Mouse (Mus musculus): ENCODE results near the gene Phykpl. TPM values are rescaled to one million over a fixed set of nuclear protein-coding genes. Genes with fewer than 3 reads are reported as not detected.
"Not testable (repeated sequence)": the region's sequence is repeated elsewhere in the genome, so short reads cannot be mapped to it uniquely, and the experiment has no call there.

The Phykpl gene
- polyA plus RNA-seq, 1 experiment from 2014 or later = 14.4 TPM

DNA sequence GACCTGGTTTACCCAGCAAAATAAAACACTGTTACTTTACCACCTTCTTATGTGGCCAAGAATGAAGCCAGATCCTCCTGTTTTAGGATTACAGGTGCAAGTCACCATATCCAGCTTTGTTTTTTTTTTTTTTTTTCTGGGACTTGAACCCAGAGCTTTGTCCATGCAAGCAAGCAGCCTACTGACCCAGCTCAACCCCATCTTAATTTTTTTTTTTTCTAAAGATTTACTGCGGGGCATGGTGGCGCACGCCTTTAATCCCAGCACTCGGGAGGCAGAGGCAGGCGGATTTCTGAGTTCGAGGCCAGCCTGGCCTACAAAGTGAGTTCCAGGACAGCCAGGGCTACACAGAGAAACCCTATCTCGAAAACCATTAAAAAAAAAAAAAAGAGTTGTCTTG lies 31.6 kb downstream of the Phykpl start:
- not testable (repeated sequence) for ATAC-seq (replicated peaks; ENCODE audit: insufficient number of reproducible peaks, low FRiP score, low TSS enrichment); H3K36me3 ChIP-seq (ENCODE audit: control insufficient read depth, insufficient read depth, low read length); H3K9me3 ChIP-seq (replicated peaks; ENCODE audit: control insufficient read depth, low read length); H3K27me3 ChIP-seq (ENCODE audit: control insufficient read depth, insufficient read depth, low read length); H3K27ac ChIP-seq (ENCODE audit: low read depth, low read length)
- Histone ChIP-seq H3K4me1 (ENCODE audit: control insufficient read depth, insufficient read depth, low read length) (peaks cover 12% of the 10 kb centered on the region; the same call in 1 of the 2 replicates), H3K9ac (ENCODE audit: low read depth, low read length) (peak overlapping the region; percentile 68), H3K4me2 (peak overlapping the region; percentile 82), H3K4me3 (ENCODE audit: low read depth, low read length) (peak overlapping the region; percentile 34)
- WGBS (ENCODE audit: insufficient replicate concordance) = 93% methylated on average over 7 of the region's 7 CpGs

DNA sequence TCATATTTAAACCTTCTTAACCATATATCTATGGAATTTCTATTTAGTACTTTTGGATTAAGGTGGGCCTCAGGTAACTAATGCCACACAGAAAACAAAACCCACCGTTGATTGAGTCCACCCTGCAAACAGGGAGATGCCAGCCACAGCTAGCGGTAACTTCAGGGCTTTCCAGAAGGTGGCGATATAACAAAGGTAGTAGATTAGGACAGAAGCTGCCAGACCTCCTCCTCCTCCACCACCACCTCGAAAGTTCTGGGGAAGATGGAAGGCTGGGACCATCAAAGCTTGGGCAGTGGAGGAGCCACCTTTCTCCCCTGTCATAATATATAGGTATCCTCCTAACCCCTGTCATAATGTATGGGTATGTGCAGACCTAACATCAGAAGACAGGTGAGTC lies 33.1 kb downstream of the Phykpl start:
- Histone ChIP-seq H3K4me1 (ENCODE audit: control insufficient read depth, insufficient read depth, low read length) (peaks cover 15% of the 10 kb centered on the region; the same call in 1 of the 2 replicates), H3K9ac (ENCODE audit: low read depth, low read length) (no peak overlapping the region), H3K9me3 (replicated peaks; ENCODE audit: control insufficient read depth, low read length) (no peaks in the 10 kb centered on the region), H3K27me3 (ENCODE audit: control insufficient read depth, insufficient read depth, low read length) (no peaks in the 10 kb centered on the region), H3K27ac (ENCODE audit: low read depth, low read length) (no peak overlapping the region), H3K4me2 (no peak overlapping the region), H3K4me3 (ENCODE audit: low read depth, low read length) (no peak overlapping the region), H3K36me3 (ENCODE audit: control insufficient read depth, insufficient read depth, low read length) (peaks cover 7% of the 10 kb centered on the region; the same call in 1 of the 2 replicates)
- WGBS (ENCODE audit: insufficient replicate concordance) = 7% methylated on average over 4 of the region's 4 CpGs
- no peak for ATAC-seq (replicated peaks; ENCODE audit: insufficient number of reproducible peaks, low FRiP score, low TSS enrichment)

DNA sequence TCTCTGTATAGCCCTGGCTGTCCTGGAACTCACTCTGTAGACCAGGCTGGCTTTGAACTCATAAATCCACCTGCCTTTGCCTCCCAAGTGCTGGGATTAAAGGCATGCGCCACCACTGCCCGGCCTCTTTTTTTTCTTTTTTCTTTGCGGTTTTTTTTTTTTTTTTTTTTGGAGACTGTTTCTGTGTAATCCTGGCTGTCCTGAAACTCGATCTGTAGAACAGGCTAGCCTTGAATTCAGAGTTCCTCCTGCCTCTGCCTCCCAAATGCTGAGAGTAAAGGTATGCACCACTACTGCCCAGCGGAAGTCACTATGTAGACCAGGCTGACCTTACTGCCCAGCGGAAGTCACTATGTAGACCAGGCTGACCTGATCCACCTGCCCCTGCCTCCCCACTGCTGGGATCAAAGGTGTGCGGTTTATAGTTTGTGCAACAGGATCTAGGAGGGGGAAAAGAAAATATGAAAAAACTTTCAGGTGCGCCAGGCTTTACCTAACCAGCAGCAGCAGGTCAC lies 34.4 kb downstream of the Phykpl start:
- ATAC-seq (replicated peaks; ENCODE audit: insufficient number of reproducible peaks, low FRiP score, low TSS enrichment) = peak; percentile 12; the same call in 1 of the 2 replicates
- H3K9ac ChIP-seq (ENCODE audit: low read depth, low read length) = peak overlapping the region; percentile 59
- no peaks in the 10 kb centered on the region for H3K9me3 ChIP-seq (replicated peaks; ENCODE audit: control insufficient read depth, low read length)
- H3K27me3 ChIP-seq (ENCODE audit: control insufficient read depth, insufficient read depth, low read length) = no peaks in the 10 kb centered on the region
- peaks cover 18% of the 10 kb centered on the region for H3K36me3 ChIP-seq (ENCODE audit: control insufficient read depth, insufficient read depth, low read length)
- no peak overlapping the region for H3K27ac ChIP-seq (ENCODE audit: low read depth, low read length)
- H3K4me3 ChIP-seq (ENCODE audit: low read depth, low read length) = peak overlapping the region; percentile 95
- H3K4me1 ChIP-seq (ENCODE audit: control insufficient read depth, insufficient read depth, low read length) = peaks cover 15% of the 10 kb centered on the region; the same call in 1 of the 2 replicates
- 47% methylated on average over 8 of the region's 8 CpGs for WGBS (ENCODE audit: insufficient replicate concordance)
- peak overlapping the region; percentile 90 for H3K4me2 ChIP-seq

DNA sequence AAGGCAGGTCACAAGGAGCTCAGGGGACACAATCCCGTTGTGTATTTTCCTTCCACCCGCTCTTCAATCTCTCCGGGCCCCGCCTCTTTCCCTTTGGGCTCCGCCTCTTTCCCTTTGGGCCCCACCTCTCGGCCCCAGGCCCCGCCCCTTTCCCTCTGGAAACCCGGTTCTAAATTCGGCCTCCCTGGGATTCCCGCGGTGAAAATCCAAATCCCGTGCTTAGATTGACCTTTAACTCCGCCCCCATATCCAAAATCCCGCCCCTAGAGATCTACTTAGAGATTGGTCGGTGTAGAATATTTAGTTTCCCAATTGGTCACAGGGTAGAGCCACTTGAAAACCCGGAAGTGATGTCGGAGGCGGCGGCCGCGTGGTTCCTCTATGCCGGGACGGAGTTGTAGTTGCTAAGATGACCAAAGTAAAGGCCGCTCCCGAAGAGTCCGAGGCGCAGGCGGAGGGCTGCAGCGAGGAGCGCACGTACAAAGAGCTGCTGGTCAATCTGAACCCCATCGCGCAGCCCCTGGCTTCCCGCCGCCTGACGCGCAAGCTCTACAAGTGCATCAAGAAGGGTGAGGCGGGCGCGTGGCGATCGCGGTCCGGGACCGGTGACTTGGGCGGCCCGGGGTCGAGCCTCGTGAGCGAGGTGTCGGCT lies 35.0 kb downstream of the Phykpl start, which contains the start of gene Nhp2:
TSS of gene Nhp2 (plus strand) at position 327 of the 652 bp plus-strand sequence.
- H3K9ac ChIP-seq (ENCODE audit: low read depth, low read length) = peak within 1 kb of the TSS; percentile 83
- no peaks in the 10 kb centered on the region for H3K9me3 ChIP-seq (replicated peaks; ENCODE audit: control insufficient read depth, low read length)
- peaks cover 24% of the 10 kb centered on the region for H3K36me3 ChIP-seq (ENCODE audit: control insufficient read depth, insufficient read depth, low read length)
- H3K27ac ChIP-seq (ENCODE audit: low read depth, low read length) = peak within 1 kb of the TSS; percentile 57; the same call in 1 of the 2 replicates
- WGBS (ENCODE audit: insufficient replicate concordance) = under 1% methylated on average over 51 of the region's 51 CpGs
- H3K27me3 ChIP-seq (ENCODE audit: control insufficient read depth, insufficient read depth, low read length) = no peaks in the 10 kb centered on the region
- peaks cover 15% of the 10 kb centered on the region; the same call in 1 of the 2 replicates for H3K4me1 ChIP-seq (ENCODE audit: control insufficient read depth, insufficient read depth, low read length)
- H3K4me2 ChIP-seq = peak within 1 kb of the TSS; percentile 90
- peak within 1 kb of the TSS; percentile 95 for H3K4me3 ChIP-seq (ENCODE audit: low read depth, low read length)
- ATAC-seq (replicated peaks; ENCODE audit: insufficient number of reproducible peaks, low FRiP score, low TSS enrichment) = peak; percentile 87

DNA sequence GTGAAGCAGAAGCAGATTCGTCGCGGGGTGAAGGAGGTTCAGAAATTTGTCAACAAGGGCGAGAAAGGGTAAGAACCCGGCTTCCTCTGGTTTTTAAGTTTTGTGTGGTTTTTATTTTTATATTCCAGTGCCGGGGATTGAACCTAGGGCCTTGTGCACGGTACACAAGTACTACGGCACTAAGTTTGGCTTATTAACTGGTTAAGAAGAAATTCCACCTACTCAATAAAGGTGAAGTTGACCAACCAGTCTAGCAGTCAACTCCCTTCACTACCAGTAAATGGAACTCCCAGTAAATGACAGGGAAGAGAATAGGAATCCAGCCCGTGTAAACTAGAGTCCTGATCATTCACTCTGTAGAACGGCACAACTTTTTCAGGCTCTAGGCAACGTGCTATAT lies 35.5 kb downstream of the Phykpl start:
- no peak for ATAC-seq (replicated peaks; ENCODE audit: insufficient number of reproducible peaks, low FRiP score, low TSS enrichment)
- H3K9me3 ChIP-seq (replicated peaks; ENCODE audit: control insufficient read depth, low read length) = no peaks in the 10 kb centered on the region

DNA sequence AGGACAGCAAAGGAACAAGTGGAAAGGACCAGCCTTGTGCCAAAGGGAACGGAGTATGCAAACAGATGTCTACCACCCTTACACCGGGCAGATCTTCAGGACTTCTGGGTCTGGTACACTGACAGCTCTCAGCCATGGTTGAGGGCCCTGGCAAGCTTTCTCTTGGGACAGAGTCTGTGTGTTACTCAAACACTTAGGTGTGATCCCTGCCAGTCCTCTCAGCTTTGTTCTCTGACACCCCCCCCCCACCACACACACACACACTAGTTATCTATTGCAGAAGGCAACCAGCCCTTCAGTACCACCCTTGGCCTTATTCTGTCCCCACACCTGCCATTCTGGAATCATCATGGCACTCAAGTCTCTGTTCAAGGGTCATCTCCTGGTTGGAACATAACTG lies 37.2 kb downstream of the Phykpl start:
- Histone ChIP-seq H3K4me2 (no peak overlapping the region), H3K36me3 (ENCODE audit: control insufficient read depth, insufficient read depth, low read length) (peaks cover 36% of the 10 kb centered on the region), H3K9me3 (replicated peaks; ENCODE audit: control insufficient read depth, low read length) (no peaks in the 10 kb centered on the region), H3K9ac (ENCODE audit: low read depth, low read length) (no peak overlapping the region), H3K27me3 (ENCODE audit: control insufficient read depth, insufficient read depth, low read length) (no peaks in the 10 kb centered on the region), H3K27ac (ENCODE audit: low read depth, low read length) (no peak overlapping the region), H3K4me1 (ENCODE audit: control insufficient read depth, insufficient read depth, low read length) (peaks cover 16% of the 10 kb centered on the region; the same call in 1 of the 2 replicates), H3K4me3 (ENCODE audit: low read depth, low read length) (no peak overlapping the region)
- ATAC-seq (replicated peaks; ENCODE audit: insufficient number of reproducible peaks, low FRiP score, low TSS enrichment) = no peak
- 97% methylated on average over 2 of the region's 2 CpGs for WGBS (ENCODE audit: insufficient replicate concordance)

More for the DNA sequence above, 35.5 kb downstream of the Phykpl start:
- Histone ChIP-seq H3K4me3 (ENCODE audit: low read depth, low read length) (peak overlapping the region; percentile 95), H3K27me3 (ENCODE audit: control insufficient read depth, insufficient read depth, low read length) (no peaks in the 10 kb centered on the region), H3K36me3 (ENCODE audit: control insufficient read depth, insufficient read depth, low read length) (peaks cover 29% of the 10 kb centered on the region), H3K27ac (ENCODE audit: low read depth, low read length) (peak overlapping the region; percentile 57; the same call in 1 of the 2 replicates), H3K4me2 (peak overlapping the region; percentile 90), H3K4me1 (ENCODE audit: control insufficient read depth, insufficient read depth, low read length) (peaks cover 15% of the 10 kb centered on the region; the same call in 1 of the 2 replicates), H3K9ac (ENCODE audit: low read depth, low read length) (peak overlapping the region; percentile 83)
- 3% methylated on average over 11 of the region's 11 CpGs for whole genome bisulfite sequencing (ENCODE audit: insufficient replicate concordance)

DNA sequence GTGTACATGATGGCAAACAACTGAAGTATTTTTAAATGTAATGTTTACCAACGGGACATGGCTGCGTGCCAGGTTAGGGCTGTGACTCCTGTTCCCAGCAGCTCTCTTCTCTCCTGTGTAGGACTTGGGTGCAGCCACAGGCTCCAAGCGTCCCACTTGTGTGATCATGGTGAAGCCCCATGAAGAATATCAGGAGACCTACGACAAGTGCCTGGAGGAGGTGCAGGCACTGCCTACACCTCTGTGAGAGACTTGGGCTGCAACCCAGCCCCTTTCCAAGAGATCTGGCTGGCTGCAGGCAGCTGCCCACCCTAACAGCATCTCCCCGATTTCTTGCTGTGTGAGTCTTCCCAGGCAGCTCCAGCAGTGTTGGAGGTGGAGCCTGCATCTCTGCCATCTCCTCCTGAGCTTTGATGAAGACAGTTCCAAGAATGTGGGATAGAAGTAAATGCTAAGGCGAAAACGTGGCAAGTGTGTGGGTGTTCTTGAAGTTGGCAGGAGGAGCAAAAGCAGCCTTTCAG lies 38.5 kb downstream of the Phykpl start:
- Histone ChIP-seq H3K27me3 (ENCODE audit: control insufficient read depth, insufficient read depth, low read length) (no peaks in the 10 kb centered on the region), H3K4me2 (no peak overlapping the region), H3K4me1 (ENCODE audit: control insufficient read depth, insufficient read depth, low read length) (peaks cover 16% of the 10 kb centered on the region; the same call in 1 of the 2 replicates), H3K4me3 (ENCODE audit: low read depth, low read length) (no peak overlapping the region), H3K9ac (ENCODE audit: low read depth, low read length) (no peak overlapping the region), H3K27ac (ENCODE audit: low read depth, low read length) (no peak overlapping the region), H3K9me3 (replicated peaks; ENCODE audit: control insufficient read depth, low read length) (no peaks in the 10 kb centered on the region), H3K36me3 (ENCODE audit: control insufficient read depth, insufficient read depth, low read length) (peaks cover 40% of the 10 kb centered on the region)
- no peak for ATAC-seq (replicated peaks; ENCODE audit: insufficient number of reproducible peaks, low FRiP score, low TSS enrichment)
- 84% methylated on average over 7 of the region's 7 CpGs for WGBS (ENCODE audit: insufficient replicate concordance)

DNA sequence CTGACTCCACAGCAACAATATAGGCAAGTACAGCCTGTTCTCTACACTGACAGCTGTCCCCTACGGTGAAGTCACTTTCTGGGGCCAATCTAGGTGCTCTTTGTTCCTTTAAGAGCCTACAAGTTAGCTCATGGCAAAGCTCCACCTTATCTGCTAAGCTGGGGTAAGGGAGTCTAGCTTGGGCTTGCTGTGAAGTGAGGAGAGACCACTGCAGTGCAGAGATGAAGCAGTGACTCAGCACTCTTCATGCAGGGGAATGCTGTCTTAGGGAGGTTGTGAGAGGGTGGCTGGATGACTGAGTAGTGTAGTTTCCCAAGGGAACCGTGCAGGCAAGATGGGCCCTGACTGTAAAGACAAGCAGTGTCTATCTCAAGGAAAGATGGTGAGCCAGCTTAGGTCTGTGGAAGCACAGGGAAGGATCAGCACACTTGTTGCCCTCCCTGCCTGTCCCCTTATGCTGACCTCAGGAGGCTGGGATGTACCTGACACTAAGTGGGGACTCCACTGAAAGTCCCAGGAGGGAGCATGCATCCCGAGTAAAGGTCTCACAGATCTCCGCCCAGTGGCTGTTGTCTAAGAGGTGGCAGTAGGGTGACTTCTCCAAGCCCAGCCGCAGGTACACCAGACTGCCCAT lies 40.7 kb downstream of the Phykpl start:
- no peak overlapping the region for H3K27ac ChIP-seq (ENCODE audit: low read depth, low read length)
- H3K4me1 ChIP-seq (ENCODE audit: control insufficient read depth, insufficient read depth, low read length) = peaks cover 15% of the 10 kb centered on the region; the same call in 1 of the 2 replicates
- no peaks in the 10 kb centered on the region for H3K9me3 ChIP-seq (replicated peaks; ENCODE audit: control insufficient read depth, low read length)
- peaks cover 45% of the 10 kb centered on the region for H3K36me3 ChIP-seq (ENCODE audit: control insufficient read depth, insufficient read depth, low read length)
- 0 out of 2 replicates have a peak, but pooled peaks have one; percentile 15 for ATAC-seq (replicated peaks; ENCODE audit: insufficient number of reproducible peaks, low FRiP score, low TSS enrichment)
- no peak overlapping the region for H3K4me2 ChIP-seq
- no peak overlapping the region for H3K9ac ChIP-seq (ENCODE audit: low read depth, low read length)
- no peak overlapping the region for H3K4me3 ChIP-seq (ENCODE audit: low read depth, low read length)
- no peaks in the 10 kb centered on the region for H3K27me3 ChIP-seq (ENCODE audit: control insufficient read depth, insufficient read depth, low read length)
- 76% methylated on average over 5 of the region's 5 CpGs for WGBS (ENCODE audit: insufficient replicate concordance)

Measured in heart, embryonic 11.5 days (tissue).